Comparison of ENCODE assay signal across 21 mouse cellular contexts in genomic region chr4:34976916-34977702, GRCm38 (mm10).
DNase-seq lines count a peak whose midpoint lies in the region; ATAC-seq and TF ChIP-seq lines count a peak whose summit lies in the region.
"Had no signal": no experiment of that assay in that cellular context is flagged by ENCODE, and none has a peak within 500 bp of the region (broad histone marks: within the 10 kb centered on the region; RNA-seq: fewer than 3 reads in every experiment).

No protein-coding gene starts in this region.

- DNase-seq in adrenal gland, adult 2 months = peak; percentile 66
- no peak for DNase-seq in adrenal gland, postnatal 4 days (ENCODE audit: low spot score in 2 of 2)
- DNase-seq in heart, postnatal 14 days = no peak
- peak; percentile 36 for DNase-seq in kidney, adult 2 months
- DNase-seq in kidney, postnatal 25 days = no peak
- no peak for DNase-seq in lung, postnatal 25 days (ENCODE audit: low spot score)
- DNase-seq: gastrocnemius, postnatal 36 days; thymus, adult 2 months had no signal

- peak overlapping the region; percentile 73 for H3K27ac ChIP-seq in heart, embryonic 13.5 days (replicated peaks)
- H3K27ac ChIP-seq in kidney, adult 2 months (ENCODE audit: insufficient read depth, low read depth, low read length) = no peak overlapping the region
- H3K27ac ChIP-seq in lung, embryonic 16.5 days (ENCODE audit: low read length) = peak overlapping the region; percentile 53
- H3K27ac ChIP-seq: embryonic facial prominence, embryonic 12.5 days; heart, embryonic 10.5 days; hindbrain, embryonic 13.5 days; midbrain, embryonic 15.5 days; neural tube, embryonic 15.5 days had no signal

- no peak for TF ChIP-seq CTCF in kidney, adult 2 months (conservative IDR thresholded peaks at IDR 0.05; ENCODE audit: insufficient read depth, insufficient read length, low read depth, low read length)

- no peak overlapping the region for H3K4me3 ChIP-seq in heart, embryonic 13.5 days
- no peak overlapping the region for H3K4me3 ChIP-seq in kidney, adult 2 months (ENCODE audit: insufficient read depth, low read depth, low read length)
- no peak overlapping the region for H3K4me3 ChIP-seq in lung, embryonic 16.5 days (ENCODE audit: low read length)
- H3K4me3 ChIP-seq: embryonic facial prominence, embryonic 12.5 days; erythroblast, embryonic 14.5 days; heart, embryonic 10.5 days; hindbrain, embryonic 13.5 days; megakaryocyte, embryonic 14.5 days; midbrain, embryonic 15.5 days; neural tube, embryonic 15.5 days had no signal

- ATAC-seq in heart, embryonic 13.5 days (ENCODE audit: extremely low read depth, insufficient number of reproducible peaks, low FRiP score, low TSS enrichment) = no peak
- ATAC-seq in lung, embryonic 16.5 days (ENCODE audit: low read depth) = no peak
- ATAC-seq: CD4-positive, CD25-positive, alpha-beta regulatory T cell, adult 4 months; inflammation-experienced regulatory T-cells, adult 6 months; midbrain, embryonic 15.5 days; Patski had no signal

- no peaks in the 10 kb centered on the region for H3K36me3 ChIP-seq in heart, embryonic 13.5 days
- no peaks in the 10 kb centered on the region for H3K36me3 ChIP-seq in kidney, adult 2 months (ENCODE audit: control insufficient read depth, insufficient read depth, low read length)
- H3K36me3 ChIP-seq in lung, embryonic 16.5 days (ENCODE audit: control insufficient read depth, insufficient read depth, low read length) = no peaks in the 10 kb centered on the region
- H3K36me3 ChIP-seq: embryonic facial prominence, embryonic 12.5 days; heart, embryonic 10.5 days; hindbrain, embryonic 13.5 days; midbrain, embryonic 15.5 days; neural tube, embryonic 15.5 days had no signal

- no peak overlapping the region for H3K9ac ChIP-seq in heart, embryonic 13.5 days
- H3K9ac ChIP-seq in lung, embryonic 16.5 days (ENCODE audit: low read length) = no peak overlapping the region
- H3K9ac ChIP-seq: embryonic facial prominence, embryonic 12.5 days; forebrain, postnatal 0 days; hindbrain, embryonic 13.5 days; midbrain, embryonic 15.5 days; neural tube, embryonic 15.5 days had no signal

- intact Hi-C loops in heart, postnatal 14 days (cut with DNase I) = no loop called here

- H3K9me3 ChIP-seq in heart, embryonic 13.5 days = no peaks in the 10 kb centered on the region
- no peaks in the 10 kb centered on the region for H3K9me3 ChIP-seq in lung, embryonic 16.5 days (ENCODE audit: control insufficient read depth, low read length)
- H3K9me3 ChIP-seq: embryonic facial prominence, embryonic 12.5 days; heart, embryonic 10.5 days; hindbrain, embryonic 13.5 days; midbrain, embryonic 15.5 days; neural tube, embryonic 15.5 days had no signal

- peak overlapping the region; percentile 53 for H3K4me2 ChIP-seq in heart, embryonic 13.5 days
- H3K4me2 ChIP-seq in lung, embryonic 16.5 days (ENCODE audit: low read depth, low read length) = peak overlapping the region; percentile 34
- H3K4me2 ChIP-seq: embryonic facial prominence, embryonic 12.5 days; hindbrain, embryonic 13.5 days; midbrain, embryonic 15.5 days; neural tube, embryonic 15.5 days had no signal

- WGBS in heart, embryonic 13.5 days = 83% methylated on average over 4 of the region's 4 CpGs
- WGBS in kidney, adult 2 months = 74% methylated on average over 4 of the region's 4 CpGs
- WGBS in lung, embryonic 16.5 days = 73% methylated on average over 4 of the region's 4 CpGs

- H3K4me1 ChIP-seq in heart, embryonic 13.5 days = peaks cover 36% of the 10 kb centered on the region
- peaks cover 6% of the 10 kb centered on the region for H3K4me1 ChIP-seq in kidney, adult 2 months (ENCODE audit: control insufficient read depth, insufficient read depth, low read length)
- H3K4me1 ChIP-seq in lung, embryonic 16.5 days (replicated peaks; ENCODE audit: control insufficient read depth, insufficient read depth, low read length) = peaks cover 18% of the 10 kb centered on the region
- H3K4me1 ChIP-seq: embryonic facial prominence, embryonic 12.5 days; megakaryocyte, embryonic 14.5 days; midbrain, embryonic 15.5 days had no signal

- TF ChIP-seq POLR2A in kidney, adult 2 months (IDR thresholded peaks at IDR 0.05; ENCODE audit: low read depth, low read length) = no peak

- no peaks in the 10 kb centered on the region for H3K27me3 ChIP-seq in heart, embryonic 13.5 days (replicated peaks)
- H3K27me3 ChIP-seq in kidney, adult 2 months (replicated peaks; ENCODE audit: control insufficient read depth, insufficient read depth, low read length) = no peaks in the 10 kb centered on the region
- H3K27me3 ChIP-seq in lung, embryonic 16.5 days (ENCODE audit: control insufficient read depth, insufficient read depth, low read depth, low read length) = no peaks in the 10 kb centered on the region
- H3K27me3 ChIP-seq: embryonic facial prominence, embryonic 12.5 days; hindbrain, embryonic 13.5 days; megakaryocyte, embryonic 14.5 days; midbrain, embryonic 15.5 days; neural tube, embryonic 15.5 days; Patski had no signal

Comparison
In these comparisons a context has a peak if more than half of its experiments do, and no peak if none do; other contexts are left out.
1. DNase-seq: peak in adrenal gland, adult 2 months (single experiment) and kidney, adult 2 months (single experiment); none in adrenal gland, postnatal 4 days (0 of 2), heart, postnatal 14 days (0 of 2), kidney, postnatal 25 days (0 of 2) and lung, postnatal 25 days (single experiment).